Mouse (Mus musculus) kidney, adult 2 months (tissue): ENCODE data around the gene Ptpru.

Experiments used
- CTCF ChIP-seq: fragments of 200-500 bp; conservative IDR thresholded peaks from 2 replicates; pipeline ENCODE4 v1.5.1; 2011; ENCODE audit warnings: low read depth, mild to moderate bottlenecking, control low read depth, low read length, moderate library complexity, mixed read lengths; ENCODE audit not compliant: insufficient read depth, insufficient read length
- POLR2A ChIP-seq: fragments of 200-500 bp; IDR thresholded peaks from one replicate; pipeline ENCODE4 v1.6.1; 2011; ENCODE audit warnings: low read depth, low read length, control low read depth

GRCm38 (mm10) chr4:131719151-131719550 is 118.9 kb downstream of the Ptpru start:
- TF ChIP-seq CTCF, result no peak
- no peak for TF ChIP-seq POLR2A
